Mouse (Mus musculus): Measurements from ENCODE around the gene Btbd9. TPM values are rescaled to one million over a fixed set of nuclear protein-coding genes. Genes with fewer than 3 reads are reported as not detected.

Gene Btbd9
- polyA plus RNA-seq, 1 experiment, result 21.7 TPM

GRCm38 (mm10) chr17:30386241-30386640, 190.0 kb downstream of the Btbd9 start:
- Histone ChIP-seq H3K36me3 (ENCODE audit: control insufficient read depth, insufficient read depth, low read length) (no peaks in the 10 kb centered on the region), H3K4me1 (ENCODE audit: control insufficient read depth, insufficient read depth, insufficient read length) (no peaks in the 10 kb centered on the region), H3K27ac (ENCODE audit: insufficient read depth, low read length) (no peak overlapping the region), H3K4me3 (ENCODE audit: extremely low read depth, insufficient read depth, insufficient read length) (no peak overlapping the region), H3K27me3 (ENCODE audit: control insufficient read depth, insufficient read depth, low read length) (no peaks in the 10 kb centered on the region)
- no peak for DNase-seq (ENCODE audit: low read depth in 1 of 2, low spot score in 2 of 2)
- TF ChIP-seq CTCF (IDR thresholded peaks at IDR 0.05; ENCODE audit: extremely low read depth, insufficient read depth, insufficient read length, insufficient replicate concordance) (no peak), POLR2A (IDR thresholded peaks at IDR 0.05; ENCODE audit: low read depth, low read length) (no peak)
- WGBS, result 90% methylated on average over 9 of the region's 9 CpGs

- Histone ChIP-seq H3K27ac (ENCODE audit: insufficient read depth, low read length) (no peak overlapping the region), H3K4me3 (ENCODE audit: extremely low read depth, insufficient read depth, insufficient read length) (no peak overlapping the region), H3K4me1 (ENCODE audit: control insufficient read depth, insufficient read depth, insufficient read length) (no peaks in the 10 kb centered on the region), H3K36me3 (ENCODE audit: control insufficient read depth, insufficient read depth, low read length) (no peaks in the 10 kb centered on the region), H3K27me3 (ENCODE audit: control insufficient read depth, insufficient read depth, low read length) (no peaks in the 10 kb centered on the region)
- TF ChIP-seq POLR2A (IDR thresholded peaks at IDR 0.05; ENCODE audit: low read depth, low read length) (no peak), CTCF (IDR thresholded peaks at IDR 0.05; ENCODE audit: extremely low read depth, insufficient read depth, insufficient read length, insufficient replicate concordance) (no peak)
- WGBS, result 87% methylated on average over 6 of the region's 6 CpGs
- no peak for DNase-seq (ENCODE audit: low read depth in 1 of 2, low spot score in 2 of 2)
These were observed 192.6 kb downstream of the Btbd9 start for GRCm38 (mm10) chr17:30383649-30384048.

- 90% methylated on average over 5 of the region's 5 CpGs for WGBS
- DNase-seq (ENCODE audit: low read depth in 1 of 2, low spot score in 2 of 2), result no peak
- Histone ChIP-seq H3K27ac (ENCODE audit: insufficient read depth, low read length) (no peak overlapping the region), H3K27me3 (ENCODE audit: control insufficient read depth, insufficient read depth, low read length) (no peaks in the 10 kb centered on the region), H3K4me1 (ENCODE audit: control insufficient read depth, insufficient read depth, insufficient read length) (no peaks in the 10 kb centered on the region), H3K36me3 (ENCODE audit: control insufficient read depth, insufficient read depth, low read length) (no peaks in the 10 kb centered on the region), H3K4me3 (ENCODE audit: extremely low read depth, insufficient read depth, insufficient read length) (no peak overlapping the region)
- TF ChIP-seq CTCF (IDR thresholded peaks at IDR 0.05; ENCODE audit: extremely low read depth, insufficient read depth, insufficient read length, insufficient replicate concordance) (no peak), POLR2A (IDR thresholded peaks at IDR 0.05; ENCODE audit: low read depth, low read length) (no peak)
These were observed 197.9 kb downstream of the Btbd9 start for GRCm38 (mm10) chr17:30378221-30379010.

- no peak for DNase-seq (ENCODE audit: low read depth in 1 of 2, low spot score in 2 of 2)
- TF ChIP-seq CTCF (IDR thresholded peaks at IDR 0.05; ENCODE audit: extremely low read depth, insufficient read depth, insufficient read length, insufficient replicate concordance) (no peak), POLR2A (IDR thresholded peaks at IDR 0.05; ENCODE audit: low read depth, low read length) (no peak)
- 88% methylated on average over 1 of the region's 1 CpGs for WGBS
These were observed 198.5 kb downstream of the Btbd9 start for GRCm38 (mm10) chr17:30377754-30378153.

GRCm38 (mm10) chr17:30375107-30375506, 201.2 kb downstream of the Btbd9 start:
- H3K4me1 ChIP-seq (ENCODE audit: control insufficient read depth, insufficient read depth, insufficient read length), result no peaks in the 10 kb centered on the region
- H3K36me3 ChIP-seq (ENCODE audit: control insufficient read depth, insufficient read depth, low read length), result no peaks in the 10 kb centered on the region
- no peak overlapping the region for H3K4me3 ChIP-seq (ENCODE audit: extremely low read depth, insufficient read depth, insufficient read length)
- TF ChIP-seq POLR2A (IDR thresholded peaks at IDR 0.05; ENCODE audit: low read depth, low read length), result no peak
- TF ChIP-seq CTCF (IDR thresholded peaks at IDR 0.05; ENCODE audit: extremely low read depth, insufficient read depth, insufficient read length, insufficient replicate concordance), result no peak
- no peak overlapping the region for H3K27ac ChIP-seq (ENCODE audit: insufficient read depth, low read length)
- no peaks in the 10 kb centered on the region for H3K27me3 ChIP-seq (ENCODE audit: control insufficient read depth, insufficient read depth, low read length)
- WGBS, result 91% methylated on average over 1 of the region's 1 CpGs
- DNase-seq (ENCODE audit: low read depth in 1 of 2, low spot score in 2 of 2), result no peak

More at GRCm38 (mm10) chr17:30377754-30378153, 198.5 kb downstream of the Btbd9 start:
- H3K36me3 ChIP-seq (ENCODE audit: control insufficient read depth, insufficient read depth, low read length), result no peaks in the 10 kb centered on the region
- no peaks in the 10 kb centered on the region for H3K4me1 ChIP-seq (ENCODE audit: control insufficient read depth, insufficient read depth, insufficient read length)
- no peak overlapping the region for H3K4me3 ChIP-seq (ENCODE audit: extremely low read depth, insufficient read depth, insufficient read length)
- H3K27ac ChIP-seq (ENCODE audit: insufficient read depth, low read length), result no peak overlapping the region
- H3K27me3 ChIP-seq (ENCODE audit: control insufficient read depth, insufficient read depth, low read length), result no peaks in the 10 kb centered on the region

- Histone ChIP-seq H3K36me3 (ENCODE audit: control insufficient read depth, insufficient read depth, low read length) (no peaks in the 10 kb centered on the region), H3K27me3 (ENCODE audit: control insufficient read depth, insufficient read depth, low read length) (no peaks in the 10 kb centered on the region), H3K27ac (ENCODE audit: insufficient read depth, low read length) (no peak overlapping the region), H3K4me1 (ENCODE audit: control insufficient read depth, insufficient read depth, insufficient read length) (peaks cover 2% of the 10 kb centered on the region; the same call in 1 of the 2 replicates), H3K4me3 (ENCODE audit: extremely low read depth, insufficient read depth, insufficient read length) (no peak overlapping the region)
- no peak for TF ChIP-seq POLR2A (IDR thresholded peaks at IDR 0.05; ENCODE audit: low read depth, low read length)
- TF ChIP-seq CTCF (IDR thresholded peaks at IDR 0.05; ENCODE audit: extremely low read depth, insufficient read depth, insufficient read length, insufficient replicate concordance), result no peak
- WGBS, result 95% methylated on average over 2 of the region's 2 CpGs
- no peak for DNase-seq (ENCODE audit: low read depth in 1 of 2, low spot score in 2 of 2)
These were observed 207.7 kb downstream of the Btbd9 start for GRCm38 (mm10) chr17:30368559-30368958.

- Histone ChIP-seq H3K4me1 (ENCODE audit: control insufficient read depth, insufficient read depth, insufficient read length) (peaks cover 2% of the 10 kb centered on the region; the same call in 1 of the 2 replicates), H3K36me3 (ENCODE audit: control insufficient read depth, insufficient read depth, low read length) (no peaks in the 10 kb centered on the region), H3K4me3 (ENCODE audit: extremely low read depth, insufficient read depth, insufficient read length) (no peak overlapping the region), H3K27me3 (ENCODE audit: control insufficient read depth, insufficient read depth, low read length) (no peaks in the 10 kb centered on the region), H3K27ac (ENCODE audit: insufficient read depth, low read length) (no peak overlapping the region)
- DNase-seq (ENCODE audit: low read depth in 1 of 2, low spot score in 2 of 2), result no peak
- no peak for TF ChIP-seq POLR2A (IDR thresholded peaks at IDR 0.05; ENCODE audit: low read depth, low read length)
- no peak for TF ChIP-seq CTCF (IDR thresholded peaks at IDR 0.05; ENCODE audit: extremely low read depth, insufficient read depth, insufficient read length, insufficient replicate concordance)
- WGBS, result 91% methylated on average over 1 of the region's 1 CpGs
These were observed 211.6 kb downstream of the Btbd9 start for GRCm38 (mm10) chr17:30364701-30365100.
